Mouse (Mus musculus): ENCODE data around the gene Ncf4.
"Not testable (repeated sequence)": the region's sequence is repeated elsewhere in the genome, so short reads cannot be mapped to it uniquely, and the experiment has no call there.

The Ncf4 gene

GRCm38 (mm10) chr15:78248410-78248809 lies 3.8 kb downstream of the Ncf4 start:
- DNase-seq (ENCODE audit: low read depth, low spot score): no peak

DNA sequence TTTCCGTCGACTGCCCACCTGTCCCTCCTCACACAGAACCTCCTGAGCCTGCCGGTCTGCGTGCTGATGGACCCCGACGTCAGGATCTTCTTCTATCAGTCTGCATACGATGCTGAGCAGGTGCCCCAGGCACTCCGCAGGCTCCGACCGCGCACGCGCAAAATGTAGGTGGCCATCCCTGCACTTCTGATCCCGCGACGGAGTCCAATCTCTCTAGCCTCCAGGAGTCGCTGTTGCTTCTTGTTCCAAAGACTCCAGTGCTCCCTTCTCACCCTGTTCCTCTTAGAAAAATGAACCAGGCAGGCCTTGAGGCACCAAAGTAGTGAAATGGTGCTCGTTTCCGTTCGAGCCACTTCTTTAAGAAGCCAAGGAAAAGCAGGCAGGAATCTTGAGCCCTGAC lies 10.2 kb downstream of the Ncf4 start:
- DNase-seq (ENCODE audit: low read depth, low spot score): peak; percentile 94

DNA sequence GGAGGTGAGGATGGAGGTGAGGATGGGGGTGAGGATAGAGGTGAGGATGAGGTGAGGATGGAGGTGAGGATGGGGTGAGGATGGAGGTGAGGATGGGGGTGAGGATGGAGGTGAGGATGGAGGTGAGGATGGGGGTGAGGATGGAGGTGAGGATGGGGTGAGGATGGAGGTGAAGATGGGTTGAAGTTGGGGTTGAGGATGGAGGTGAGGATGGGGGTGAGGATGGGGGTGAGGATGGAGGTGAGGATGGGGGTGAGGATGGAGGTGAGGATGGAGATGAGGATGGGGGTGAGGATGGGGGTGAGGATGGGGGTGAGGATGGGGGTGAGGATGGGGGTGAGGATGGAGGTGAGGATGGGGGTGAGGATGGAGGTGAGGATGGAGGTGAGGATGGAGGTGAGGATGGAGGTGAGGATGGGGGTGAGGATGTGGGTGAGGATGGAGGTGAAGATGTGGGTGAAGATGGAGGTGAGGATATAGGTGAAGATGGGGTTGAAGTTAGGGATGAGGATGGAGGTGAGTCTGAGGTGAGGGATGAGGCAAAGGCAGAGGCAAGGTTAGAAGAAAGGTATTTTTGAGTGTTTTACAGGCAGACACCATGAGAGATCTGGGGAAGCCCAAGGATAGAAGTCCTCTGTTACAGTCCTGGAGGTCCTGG lies 12.1 kb downstream of the Ncf4 start:
- not testable (repeated sequence) for DNase-seq (ENCODE audit: low read depth, low spot score)

DNA sequence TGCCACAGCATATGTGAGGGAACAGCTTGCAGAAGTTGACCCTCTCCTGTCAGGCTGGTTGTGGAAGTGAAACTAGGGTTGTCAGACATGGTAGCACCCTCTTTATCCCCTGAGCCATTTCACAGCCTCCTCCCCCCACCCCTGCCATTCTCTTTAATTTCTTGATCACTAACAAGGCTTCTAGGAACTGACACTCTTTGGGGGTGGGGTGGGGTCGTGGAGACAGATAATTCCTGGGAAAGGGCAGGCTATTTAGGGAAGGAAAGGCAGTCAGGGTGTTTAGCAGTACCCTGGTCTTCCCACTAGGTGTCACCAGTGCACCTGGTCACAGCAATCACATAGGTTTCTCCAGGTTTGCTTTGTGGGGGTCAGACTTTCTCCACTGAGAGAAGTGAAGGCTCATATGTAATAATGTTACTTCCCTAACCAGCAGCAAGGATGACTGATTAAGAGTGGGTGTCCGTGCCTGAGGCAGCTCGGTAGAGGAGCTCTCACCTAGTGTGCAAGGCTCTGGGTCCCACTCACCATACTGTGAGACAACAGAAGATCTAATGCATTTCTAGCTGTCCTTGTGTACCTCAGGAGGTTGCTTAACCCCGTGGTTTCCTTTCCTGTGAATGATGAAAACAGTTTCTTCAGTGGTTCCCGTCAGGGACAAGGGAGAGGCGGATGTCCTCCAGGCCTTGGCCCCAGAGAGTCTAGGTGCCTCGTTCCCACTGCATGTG lies 12.9 kb downstream of the Ncf4 start:
- peak; percentile 79 for DNase-seq (ENCODE audit: low read depth, low spot score)

- DNase-seq (ENCODE audit: low read depth, low spot score): no peak
Observed at GRCm38 (mm10) chr15:78258246-78258865, 13.8 kb downstream of the Ncf4 start.

DNA sequence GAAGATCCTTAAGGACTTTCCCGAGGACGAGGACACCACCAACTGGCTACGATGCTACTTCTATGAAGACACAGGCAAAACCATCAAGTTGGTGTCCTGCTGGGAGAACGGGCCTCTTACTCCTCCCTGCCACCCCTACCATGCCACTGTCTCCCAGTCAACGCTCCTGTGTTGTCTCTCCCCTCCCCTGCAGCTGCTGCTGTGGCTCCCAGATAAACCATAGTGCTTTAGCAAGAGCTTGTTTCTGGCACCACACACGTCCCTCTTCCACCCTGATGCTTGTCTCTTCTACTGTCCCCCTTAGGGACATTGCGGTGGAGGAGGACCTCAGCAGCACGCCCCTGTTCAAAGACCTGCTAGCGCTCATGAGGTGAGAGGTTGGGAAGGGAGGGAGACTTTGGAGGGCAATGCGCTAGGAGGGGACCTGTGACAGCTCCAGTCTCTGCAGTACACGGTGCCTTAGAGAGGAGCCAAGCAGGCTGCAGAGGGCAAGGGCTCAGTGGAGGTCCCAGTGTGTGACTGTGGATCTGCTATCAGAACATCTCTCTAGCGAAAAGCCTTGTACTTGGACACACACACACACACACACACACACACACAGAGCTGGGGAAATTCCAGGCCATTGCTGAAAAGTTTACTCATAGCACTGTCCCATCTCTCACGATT lies 16.2 kb downstream of the Ncf4 start:
- DNase-seq (ENCODE audit: low read depth, low spot score): no peak

DNA sequence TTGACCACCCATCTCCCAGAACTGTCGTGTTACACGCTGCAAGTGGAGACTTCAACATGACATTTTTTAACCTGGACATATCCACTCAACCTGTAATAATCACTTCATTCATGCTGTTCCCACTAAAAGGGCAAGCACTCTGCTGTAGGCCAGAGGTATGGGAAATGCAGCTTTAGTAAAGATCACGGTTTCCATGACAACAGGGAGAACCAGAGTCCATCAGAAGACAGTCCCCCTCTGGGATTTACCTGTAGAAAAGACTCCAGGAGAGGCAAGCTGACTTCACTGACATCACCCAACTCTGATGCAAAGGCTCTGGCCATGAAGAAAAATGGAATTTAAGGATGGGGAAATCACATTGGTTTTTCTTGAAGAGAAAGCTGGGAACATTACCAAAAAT lies 18.7 kb downstream of the Ncf4 start:
- DNase-seq (ENCODE audit: low read depth, low spot score): no peak

DNA sequence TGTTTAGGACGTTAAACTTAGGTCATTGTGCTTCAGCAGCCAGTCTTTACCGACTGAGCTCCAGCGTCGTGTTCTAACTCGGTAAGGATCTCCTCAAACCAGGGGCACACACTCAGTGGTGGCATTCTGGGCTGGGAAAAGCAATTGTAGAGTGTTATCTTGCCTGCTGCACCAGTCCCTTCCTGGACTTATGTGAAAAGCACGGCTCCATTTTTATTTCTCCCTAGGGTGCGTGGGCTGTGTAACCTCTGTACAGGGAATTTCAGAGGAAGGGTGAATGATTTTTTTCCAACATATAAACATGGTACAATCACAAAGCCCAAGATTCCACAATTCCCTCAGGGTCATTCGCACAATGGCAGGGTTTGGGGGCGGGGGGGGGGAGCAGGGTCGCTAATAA lies 22.8 kb downstream of the Ncf4 start:
- no peak for DNase-seq (ENCODE audit: low read depth, low spot score)

- DNase-seq (ENCODE audit: low read depth, low spot score): no peak
Observed at GRCm38 (mm10) chr15:78267865-78268264, 23.3 kb downstream of the Ncf4 start.

DNA sequence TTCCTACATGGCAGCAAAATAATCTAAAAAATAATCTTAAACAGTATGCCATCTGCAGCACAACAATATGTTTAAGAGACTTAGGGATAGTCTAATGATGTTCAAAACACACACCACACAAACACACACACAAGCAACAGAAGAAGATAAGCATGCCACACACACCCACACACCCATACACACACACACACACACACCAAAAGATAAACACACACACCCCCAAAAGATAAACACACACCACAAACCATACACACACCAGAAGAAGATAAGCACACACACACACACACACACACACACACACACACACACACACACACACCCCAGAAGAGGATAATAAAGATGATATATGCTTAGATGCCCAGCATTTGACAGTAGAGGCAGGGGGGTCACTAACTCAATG lies 26.6 kb downstream of the Ncf4 start:
- DNase-seq (ENCODE audit: low read depth, low spot score): no peak

- DNase-seq (ENCODE audit: low read depth, low spot score): no peak
Observed at GRCm38 (mm10) chr15:78278308-78278707, 33.7 kb downstream of the Ncf4 start.

DNA sequence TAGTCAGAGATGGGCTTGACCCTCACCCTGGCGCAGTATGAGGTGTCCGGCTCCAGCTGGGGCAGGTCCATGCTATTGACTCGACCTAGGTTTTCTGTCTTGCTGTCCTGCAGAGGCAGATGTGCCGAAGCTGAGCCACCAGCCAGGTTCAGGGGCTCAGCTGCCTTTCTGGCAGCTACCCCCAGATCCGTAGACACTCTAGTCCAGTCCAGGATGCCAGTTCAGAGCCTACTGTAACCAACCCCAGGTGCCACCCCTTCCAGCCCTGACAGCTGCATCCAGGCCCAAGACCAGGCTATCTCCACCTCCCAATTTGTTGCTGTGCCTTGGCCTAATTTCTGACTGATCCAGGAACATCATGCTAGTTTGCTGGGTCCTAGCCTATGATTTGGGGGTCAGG lies 43.3 kb downstream of the Ncf4 start:
- no peak for DNase-seq (ENCODE audit: low read depth, low spot score)

GRCm38 (mm10) chr15:78289775-78290174 lies 45.2 kb downstream of the Ncf4 start:
- not testable (repeated sequence) for DNase-seq (ENCODE audit: low read depth, low spot score)

DNA sequence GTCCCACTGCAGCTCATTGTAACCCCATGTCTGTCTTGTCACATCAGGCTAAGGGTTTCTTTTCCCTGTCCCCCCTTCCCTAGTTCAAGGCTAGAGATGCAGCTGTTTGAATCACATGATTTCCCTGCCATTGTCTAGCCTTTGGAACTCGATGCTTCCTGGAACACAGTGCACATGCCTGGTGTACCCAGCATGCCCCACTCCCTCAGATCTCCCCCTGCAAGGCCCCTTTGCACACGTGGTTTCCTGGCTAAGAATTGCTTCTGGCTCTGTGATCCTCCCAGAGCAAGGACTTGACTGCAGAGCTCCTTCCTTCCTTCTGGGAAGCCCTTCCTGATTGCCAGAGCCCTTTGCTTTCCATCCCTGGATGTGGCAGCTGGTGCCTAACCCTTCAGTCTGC lies 48.6 kb downstream of the Ncf4 start:
- not testable (repeated sequence) for DNase-seq (ENCODE audit: low read depth, low spot score)

- no peak for DNase-seq (ENCODE audit: low read depth, low spot score)
Observed at GRCm38 (mm10) chr15:78293716-78294115, 49.1 kb downstream of the Ncf4 start.

DNA sequence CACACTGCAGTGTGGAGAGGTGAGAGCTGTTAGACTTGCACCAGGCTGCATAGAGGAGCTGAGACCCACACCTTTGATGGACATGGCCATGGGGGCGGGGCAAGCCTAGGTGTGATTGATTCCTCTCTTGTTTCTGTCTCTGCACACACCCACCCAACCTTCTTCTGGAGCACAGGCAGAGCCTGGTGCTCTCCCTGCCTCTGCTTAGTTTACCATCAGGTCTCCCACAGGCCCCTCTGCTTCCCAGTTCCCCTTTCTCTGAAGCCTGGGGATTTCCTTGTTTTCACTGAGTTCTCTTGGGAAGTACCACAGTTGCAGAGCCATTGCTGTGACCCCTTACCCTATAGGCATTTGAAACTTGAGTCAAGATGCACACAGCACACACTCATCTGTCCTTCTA lies 54.0 kb downstream of the Ncf4 start:
- DNase-seq (ENCODE audit: low read depth, low spot score): no peak

DNA sequence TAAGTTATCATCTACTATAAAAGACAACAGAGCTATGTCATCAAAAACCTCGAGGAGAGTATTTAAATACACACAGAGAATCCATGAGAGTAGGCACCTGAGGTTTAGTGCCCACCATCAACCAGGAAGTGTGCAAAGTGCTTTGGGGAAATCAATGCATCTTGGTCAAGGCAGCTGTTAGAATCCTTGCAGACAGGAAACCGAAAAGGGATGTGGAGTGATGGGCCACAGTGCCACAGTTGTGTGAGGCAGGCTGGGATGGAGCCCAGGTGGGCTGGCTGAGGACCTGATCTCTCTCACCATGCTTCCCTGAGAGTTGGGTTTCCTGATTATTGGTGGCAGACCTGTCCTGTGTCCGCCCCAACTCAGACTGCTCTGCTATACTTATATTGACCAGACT lies 55.0 kb downstream of the Ncf4 start:
- no peak for DNase-seq (ENCODE audit: low read depth, low spot score)

- DNase-seq (ENCODE audit: low read depth, low spot score): no peak
Observed at GRCm38 (mm10) chr15:78300773-78301172, 56.2 kb downstream of the Ncf4 start.

DNA sequence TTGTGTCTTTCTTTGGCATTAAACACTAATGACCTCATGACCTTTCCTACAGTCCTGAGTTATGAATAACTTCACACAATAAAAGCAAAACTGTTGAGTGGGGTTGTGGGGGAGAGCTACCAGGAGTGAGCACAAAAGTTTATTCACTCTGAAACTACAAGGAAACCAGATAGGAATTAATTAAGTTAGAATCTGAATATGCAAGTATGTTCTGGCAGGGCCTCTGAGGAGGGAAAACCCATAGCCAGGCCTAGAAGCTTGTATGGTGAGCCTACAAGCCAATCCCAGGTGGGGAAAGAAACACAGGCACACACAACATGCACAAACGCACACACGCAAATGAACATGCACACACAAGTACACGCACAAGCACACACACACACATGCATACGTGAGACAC lies 58.1 kb downstream of the Ncf4 start:
- no peak for DNase-seq (ENCODE audit: low read depth, low spot score)

- DNase-seq (ENCODE audit: low read depth, low spot score): no peak
Observed at GRCm38 (mm10) chr15:78303665-78304233, 59.1 kb downstream of the Ncf4 start.

DNA sequence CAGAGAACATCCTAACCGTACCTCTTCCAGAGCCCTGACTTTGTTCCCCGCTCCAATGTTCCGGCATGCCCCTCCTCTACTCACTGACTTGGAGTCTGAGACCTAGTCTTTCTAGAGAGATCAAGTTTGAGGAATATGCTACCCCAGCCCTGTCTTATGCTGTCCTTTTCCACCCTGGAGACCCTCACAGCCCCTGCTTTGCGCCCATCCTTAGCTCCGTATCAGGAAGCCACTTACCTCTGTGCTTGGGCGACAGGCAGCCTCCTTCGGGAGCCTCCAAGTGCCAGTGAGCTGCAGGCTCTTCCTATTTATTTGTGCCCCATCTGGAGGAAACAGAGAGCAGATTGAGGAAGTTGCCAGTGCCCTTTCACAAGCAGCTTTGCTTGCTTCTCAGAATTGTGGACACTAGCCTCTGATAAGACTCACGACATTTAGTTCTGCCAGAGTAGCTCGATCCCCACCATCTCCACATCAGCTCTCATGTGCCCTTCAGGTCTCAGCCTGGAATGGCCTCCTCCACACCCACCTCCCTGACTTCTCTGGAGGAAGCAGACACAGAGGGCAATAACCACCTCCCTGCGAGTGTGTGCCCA lies 60.8 kb downstream of the Ncf4 start, which contains the start of gene Csf2rb2:
Gene Csf2rb2, minus strand, starts transcription at position 381 of the 593 bp plus-strand sequence.
- DNase-seq (ENCODE audit: low read depth, low spot score): no peak

- no peak for DNase-seq (ENCODE audit: low read depth, low spot score)
Observed at GRCm38 (mm10) chr15:78309865-78310264, 65.3 kb downstream of the Ncf4 start.

Measured in ZHBTc4 (cell line).